Mouse (Mus musculus): ENCODE data around the gene Chml. TPM values are rescaled to one million over a fixed set of nuclear protein-coding genes. Genes with fewer than 3 reads are reported as not detected.

Chml gene
- polyA plus RNA-seq, 1 experiment from 2014 or later = 7.7 TPM

GRCm38 (mm10) chr1:175699375-175699774 lies 6.7 kb upstream of the Chml start:
- Histone ChIP-seq H3K9ac (ENCODE audit: low read length) (no peak overlapping the region), H3K27me3 (ENCODE audit: control insufficient read depth, insufficient read depth, low read length) (no peaks in the 10 kb centered on the region), H3K36me3 (ENCODE audit: control insufficient read depth, insufficient read depth, low read length) (no peaks in the 10 kb centered on the region), H3K9me3 (ENCODE audit: control insufficient read depth, low read length) (no peaks in the 10 kb centered on the region), H3K4me2 (ENCODE audit: low read depth, low read length, severe bottlenecking) (no peak overlapping the region), H3K4me1 (replicated peaks; ENCODE audit: control insufficient read depth, insufficient read depth, low read length) (no peaks in the 10 kb centered on the region), H3K27ac (ENCODE audit: low read depth, low read length) (no peak overlapping the region), H3K4me3 (ENCODE audit: low read depth, low read length) (no peak overlapping the region)
- ATAC-seq (replicated peaks; ENCODE audit: low FRiP score) = no peak
- DNase-seq (ENCODE audit: low spot score) = no peak
- WGBS = 65% methylated on average over 3 of the region's 3 CpGs

GRCm38 (mm10) chr1:175698293-175698692 lies 5.6 kb upstream of the Chml start, which contains the start of gene Wdr64:
Wdr64 (plus strand) TSS chr1:175698593.
- no peak for ATAC-seq (replicated peaks; ENCODE audit: low FRiP score)
- H3K4me3 ChIP-seq (ENCODE audit: low read depth, low read length) = no peak within 1 kb of the TSS
- 74% methylated on average over 1 of the region's 1 CpGs for WGBS
- H3K4me1 ChIP-seq (replicated peaks; ENCODE audit: control insufficient read depth, insufficient read depth, low read length) = no peaks in the 10 kb centered on the region; the same call in 1 of the 2 replicates
- H3K36me3 ChIP-seq (ENCODE audit: control insufficient read depth, insufficient read depth, low read length) = no peaks in the 10 kb centered on the region
- H3K9me3 ChIP-seq (ENCODE audit: control insufficient read depth, low read length) = no peaks in the 10 kb centered on the region
- no peak for DNase-seq (ENCODE audit: low spot score)
- no peak within 1 kb of the TSS for H3K4me2 ChIP-seq (ENCODE audit: low read depth, low read length, severe bottlenecking)
- no peak within 1 kb of the TSS for H3K27ac ChIP-seq (ENCODE audit: low read depth, low read length)
- H3K27me3 ChIP-seq (ENCODE audit: control insufficient read depth, insufficient read depth, low read length) = no peaks in the 10 kb centered on the region
- H3K9ac ChIP-seq (ENCODE audit: low read length) = no peak within 1 kb of the TSS

- H3K9me3 ChIP-seq (ENCODE audit: control insufficient read depth, low read length) = no peaks in the 10 kb centered on the region
- H3K4me1 ChIP-seq (replicated peaks; ENCODE audit: control insufficient read depth, insufficient read depth, low read length) = peaks cover 6% of the 10 kb centered on the region; the same call in 1 of the 2 replicates
- WGBS = 52% methylated on average over 12 of the region's 12 CpGs
- H3K4me3 ChIP-seq (ENCODE audit: low read depth, low read length) = peak overlapping the region; percentile 74
- no peak for DNase-seq (ENCODE audit: low spot score)
- H3K27me3 ChIP-seq (ENCODE audit: control insufficient read depth, insufficient read depth, low read length) = no peaks in the 10 kb centered on the region
- no peak overlapping the region for H3K27ac ChIP-seq (ENCODE audit: low read depth, low read length)
- peak; percentile 0; the same call in 1 of the 2 replicates for ATAC-seq (replicated peaks; ENCODE audit: low FRiP score)
- H3K4me2 ChIP-seq (ENCODE audit: low read depth, low read length, severe bottlenecking) = peak overlapping the region; percentile 47
- H3K9ac ChIP-seq (ENCODE audit: low read length) = no peak overlapping the region
- no peaks in the 10 kb centered on the region for H3K36me3 ChIP-seq (ENCODE audit: control insufficient read depth, insufficient read depth, low read length)
Observed at GRCm38 (mm10) chr1:175693429-175693960, 794 bp upstream of the Chml start.

- Histone ChIP-seq H3K27me3 (ENCODE audit: control insufficient read depth, insufficient read depth, low read length) (no peaks in the 10 kb centered on the region), H3K4me1 (replicated peaks; ENCODE audit: control insufficient read depth, insufficient read depth, low read length) (peaks cover 6% of the 10 kb centered on the region; the same call in 1 of the 2 replicates), H3K36me3 (ENCODE audit: control insufficient read depth, insufficient read depth, low read length) (no peaks in the 10 kb centered on the region), H3K9ac (ENCODE audit: low read length) (peak overlapping the region; percentile 41; the same call in 1 of the 2 replicates), H3K4me2 (ENCODE audit: low read depth, low read length, severe bottlenecking) (peak overlapping the region; percentile 47), H3K9me3 (ENCODE audit: control insufficient read depth, low read length) (no peaks in the 10 kb centered on the region), H3K27ac (ENCODE audit: low read depth, low read length) (no peak overlapping the region), H3K4me3 (ENCODE audit: low read depth, low read length) (peak overlapping the region; percentile 74)
- WGBS = under 1% methylated on average over 17 of the region's 17 CpGs
- ATAC-seq (replicated peaks; ENCODE audit: low FRiP score) = no peak
- no peak for DNase-seq (ENCODE audit: low spot score)
Observed at GRCm38 (mm10) chr1:175692997-175693361, 278 bp upstream of the Chml start.

- Histone ChIP-seq H3K4me2 (ENCODE audit: low read depth, low read length, severe bottlenecking) (peak overlapping the region; percentile 73), H3K4me1 (replicated peaks; ENCODE audit: control insufficient read depth, insufficient read depth, low read length) (peaks cover 6% of the 10 kb centered on the region; the same call in 1 of the 2 replicates), H3K27me3 (ENCODE audit: control insufficient read depth, insufficient read depth, low read length) (no peaks in the 10 kb centered on the region), H3K9ac (ENCODE audit: low read length) (peak overlapping the region; percentile 90), H3K36me3 (ENCODE audit: control insufficient read depth, insufficient read depth, low read length) (peaks cover 4% of the 10 kb centered on the region; the same call in 1 of the 2 replicates), H3K27ac (ENCODE audit: low read depth, low read length) (peak overlapping the region; percentile 66), H3K4me3 (ENCODE audit: low read depth, low read length) (peak overlapping the region; percentile 74), H3K9me3 (ENCODE audit: control insufficient read depth, low read length) (no peaks in the 10 kb centered on the region)
- under 1% methylated on average over 22 of the region's 22 CpGs for WGBS
- ATAC-seq (replicated peaks; ENCODE audit: low FRiP score) (no peak), DNase-seq (ENCODE audit: low spot score) (no peak)
Observed at GRCm38 (mm10) chr1:175691686-175692245, 935 bp downstream of the Chml start.

- Histone ChIP-seq H3K27me3 (ENCODE audit: control insufficient read depth, insufficient read depth, low read length) (no peaks in the 10 kb centered on the region), H3K27ac (ENCODE audit: low read depth, low read length) (no peak overlapping the region), H3K36me3 (ENCODE audit: control insufficient read depth, insufficient read depth, low read length) (no peaks in the 10 kb centered on the region), H3K4me2 (ENCODE audit: low read depth, low read length, severe bottlenecking) (no peak overlapping the region), H3K4me3 (ENCODE audit: low read depth, low read length) (no peak overlapping the region), H3K9ac (ENCODE audit: low read length) (no peak overlapping the region), H3K9me3 (ENCODE audit: control insufficient read depth, low read length) (no peaks in the 10 kb centered on the region), H3K4me1 (replicated peaks; ENCODE audit: control insufficient read depth, insufficient read depth, low read length) (no peaks in the 10 kb centered on the region)
- DNase-seq (ENCODE audit: low spot score) (no peak), ATAC-seq (replicated peaks; ENCODE audit: low FRiP score) (no peak)
- 87% methylated on average over 6 of the region's 6 CpGs for WGBS
Observed at GRCm38 (mm10) chr1:175680995-175681394, 11.7 kb downstream of the Chml start.

- no peaks in the 10 kb centered on the region for H3K4me1 ChIP-seq (replicated peaks; ENCODE audit: control insufficient read depth, insufficient read depth, low read length)
- H3K27me3 ChIP-seq (ENCODE audit: control insufficient read depth, insufficient read depth, low read length) = no peaks in the 10 kb centered on the region
- H3K36me3 ChIP-seq (ENCODE audit: control insufficient read depth, insufficient read depth, low read length) = no peaks in the 10 kb centered on the region
- no peak overlapping the region for H3K4me2 ChIP-seq (ENCODE audit: low read depth, low read length, severe bottlenecking)
- no peak overlapping the region for H3K9ac ChIP-seq (ENCODE audit: low read length)
- no peak overlapping the region for H3K27ac ChIP-seq (ENCODE audit: low read depth, low read length)
- 86% methylated on average over 6 of the region's 6 CpGs for WGBS
- no peaks in the 10 kb centered on the region for H3K9me3 ChIP-seq (ENCODE audit: control insufficient read depth, low read length)
- no peak overlapping the region for H3K4me3 ChIP-seq (ENCODE audit: low read depth, low read length)
- no peak for DNase-seq (ENCODE audit: low spot score)
- ATAC-seq (replicated peaks; ENCODE audit: low FRiP score) = no peak
Observed at GRCm38 (mm10) chr1:175677459-175677858, 15.2 kb downstream of the Chml start.

GRCm38 (mm10) chr1:175675116-175675515 lies 17.6 kb downstream of the Chml start:
- no peak overlapping the region for H3K9ac ChIP-seq (ENCODE audit: low read length)
- H3K9me3 ChIP-seq (ENCODE audit: control insufficient read depth, low read length) = no peaks in the 10 kb centered on the region
- H3K27me3 ChIP-seq (ENCODE audit: control insufficient read depth, insufficient read depth, low read length) = no peaks in the 10 kb centered on the region
- H3K4me2 ChIP-seq (ENCODE audit: low read depth, low read length, severe bottlenecking) = no peak overlapping the region
- no peaks in the 10 kb centered on the region for H3K36me3 ChIP-seq (ENCODE audit: control insufficient read depth, insufficient read depth, low read length)
- WGBS = 89% methylated on average over 6 of the region's 6 CpGs
- no peak overlapping the region for H3K27ac ChIP-seq (ENCODE audit: low read depth, low read length)
- no peak for ATAC-seq (replicated peaks; ENCODE audit: low FRiP score)
- no peaks in the 10 kb centered on the region; the same call in 1 of the 2 replicates for H3K4me1 ChIP-seq (replicated peaks; ENCODE audit: control insufficient read depth, insufficient read depth, low read length)
- no peak for DNase-seq (ENCODE audit: low spot score)
- no peak overlapping the region for H3K4me3 ChIP-seq (ENCODE audit: low read depth, low read length)
